Mouse (Mus musculus): ENCODE results near the gene Fam110a. TPM values are rescaled to one million over a fixed set of nuclear protein-coding genes. Genes with fewer than 3 reads are reported as not detected.

The Fam110a gene
- polyA plus RNA-seq, 1 experiment from 2014 or later: 61.2 TPM

DNA sequence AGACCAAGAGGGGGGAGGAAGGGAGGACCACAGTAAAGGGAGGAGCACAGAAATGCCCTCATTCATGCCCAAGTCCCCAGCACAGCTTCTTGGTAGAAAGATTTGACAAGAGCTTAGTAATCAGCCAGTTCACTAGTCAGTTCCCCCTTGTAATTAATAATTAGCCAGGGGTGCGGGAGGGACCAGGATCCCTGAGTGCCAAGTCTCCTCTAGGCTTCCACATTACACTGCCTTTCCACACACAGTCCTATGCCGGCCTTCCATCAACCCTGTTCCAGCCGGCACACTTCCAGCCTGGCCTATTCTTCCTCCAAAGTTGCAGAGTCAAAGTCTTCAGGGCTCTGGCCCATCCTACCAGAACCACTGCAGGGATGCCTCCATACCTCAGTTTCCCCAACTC is 4.0 kb downstream of the Fam110a start:
- H3K27ac ChIP-seq: no peak overlapping the region
- no peaks in the 10 kb centered on the region for H3K9me3 ChIP-seq
- H3K4me1 ChIP-seq: peaks cover 55% of the 10 kb centered on the region
- H3K4me2 ChIP-seq: no peak overlapping the region
- no peaks in the 10 kb centered on the region for H3K36me3 ChIP-seq (replicated peaks)
- no peak overlapping the region for H3K4me3 ChIP-seq
- no peak overlapping the region for H3K9ac ChIP-seq
- H3K27me3 ChIP-seq (replicated peaks): no peaks in the 10 kb centered on the region
- WGBS: 84% methylated on average over 3 of the region's 3 CpGs
- ATAC-seq (replicated peaks): no peak

DNA sequence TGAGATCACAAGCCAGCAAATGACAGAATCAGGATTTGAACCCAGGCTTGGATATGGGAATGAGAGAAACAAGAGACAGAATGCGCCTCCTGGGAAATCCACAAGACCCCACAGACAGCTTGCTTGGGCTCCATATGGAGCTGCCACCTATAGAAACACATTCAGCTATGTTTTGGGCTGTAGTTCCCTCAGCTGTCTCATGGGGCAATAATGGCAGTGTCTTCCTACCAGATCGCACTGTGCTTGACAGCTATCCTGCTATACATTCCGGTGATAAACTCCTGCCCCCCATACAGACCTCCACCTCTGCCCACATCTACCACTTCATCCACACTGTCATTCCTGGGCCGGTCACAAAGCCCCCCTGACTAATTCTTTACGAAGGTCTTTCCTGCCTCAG is 4.7 kb downstream of the Fam110a start:
- no peak overlapping the region for H3K27ac ChIP-seq
- no peaks in the 10 kb centered on the region for H3K9me3 ChIP-seq
- no peak overlapping the region for H3K9ac ChIP-seq
- H3K27me3 ChIP-seq (replicated peaks): no peaks in the 10 kb centered on the region
- H3K4me2 ChIP-seq: no peak overlapping the region
- WGBS: 92% methylated on average over 5 of the region's 5 CpGs
- ATAC-seq (replicated peaks): no peak
- peaks cover 58% of the 10 kb centered on the region for H3K4me1 ChIP-seq
- H3K36me3 ChIP-seq (replicated peaks): no peaks in the 10 kb centered on the region
- H3K4me3 ChIP-seq: no peak overlapping the region

DNA sequence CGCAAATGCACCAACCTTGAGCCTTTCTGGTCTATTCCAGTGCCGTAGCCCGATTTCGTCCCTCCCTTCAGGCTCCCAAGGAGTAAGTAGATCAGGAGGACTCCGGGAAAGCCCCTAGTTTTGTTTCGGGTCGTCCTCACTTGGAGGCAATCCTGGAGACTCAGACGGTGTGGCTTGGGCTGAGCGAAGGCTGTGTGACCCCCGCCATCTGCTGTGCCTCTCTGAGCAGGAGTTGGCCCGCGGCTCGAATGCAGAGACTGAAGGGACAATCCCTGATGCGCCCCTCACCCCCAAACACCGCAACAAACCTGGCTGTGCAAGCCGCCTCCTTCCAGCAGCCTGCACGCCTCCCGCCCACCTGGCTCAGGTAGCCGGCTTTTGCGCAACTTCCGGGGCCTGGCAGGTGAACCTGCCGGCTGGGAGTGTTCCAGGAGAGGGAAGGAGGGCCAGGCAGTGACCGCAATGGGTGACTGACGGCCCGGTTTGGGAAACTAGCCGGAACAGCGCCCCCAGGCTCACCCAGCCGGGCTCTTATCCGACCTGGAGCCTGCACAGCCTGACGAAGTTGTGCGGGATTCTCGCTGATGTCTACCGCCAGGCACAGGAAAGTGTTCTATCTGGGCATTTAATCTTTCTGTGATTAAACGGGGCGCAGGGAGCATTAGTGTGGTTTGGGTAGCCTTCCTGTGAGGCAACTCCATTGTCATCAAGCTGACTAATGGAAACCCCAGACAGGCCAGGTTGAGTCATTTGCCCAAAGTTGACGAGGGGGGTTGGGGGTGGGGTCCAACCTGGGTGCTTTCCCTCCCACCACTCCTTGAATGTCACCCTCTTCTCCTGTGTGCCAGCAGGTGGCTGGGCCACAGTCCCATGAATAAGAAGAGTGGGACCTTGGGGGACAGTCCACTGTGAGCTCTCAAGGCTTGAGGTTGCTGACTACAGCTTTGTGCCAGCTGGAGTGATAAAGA is 6.1 kb downstream of the Fam110a start:
- Histone ChIP-seq H3K9me3 (no peaks in the 10 kb centered on the region), H3K27me3 (replicated peaks) (no peaks in the 10 kb centered on the region), H3K4me2 (peak overlapping the region; percentile 66), H3K27ac (peak overlapping the region; percentile 25), H3K4me1 (peaks cover 62% of the 10 kb centered on the region), H3K36me3 (replicated peaks) (no peaks in the 10 kb centered on the region), H3K4me3 (peak overlapping the region; percentile 37), H3K9ac (peak overlapping the region; percentile 31)
- no peak for ATAC-seq (replicated peaks)
- 4% methylated on average over 36 of the region's 36 CpGs for WGBS

DNA sequence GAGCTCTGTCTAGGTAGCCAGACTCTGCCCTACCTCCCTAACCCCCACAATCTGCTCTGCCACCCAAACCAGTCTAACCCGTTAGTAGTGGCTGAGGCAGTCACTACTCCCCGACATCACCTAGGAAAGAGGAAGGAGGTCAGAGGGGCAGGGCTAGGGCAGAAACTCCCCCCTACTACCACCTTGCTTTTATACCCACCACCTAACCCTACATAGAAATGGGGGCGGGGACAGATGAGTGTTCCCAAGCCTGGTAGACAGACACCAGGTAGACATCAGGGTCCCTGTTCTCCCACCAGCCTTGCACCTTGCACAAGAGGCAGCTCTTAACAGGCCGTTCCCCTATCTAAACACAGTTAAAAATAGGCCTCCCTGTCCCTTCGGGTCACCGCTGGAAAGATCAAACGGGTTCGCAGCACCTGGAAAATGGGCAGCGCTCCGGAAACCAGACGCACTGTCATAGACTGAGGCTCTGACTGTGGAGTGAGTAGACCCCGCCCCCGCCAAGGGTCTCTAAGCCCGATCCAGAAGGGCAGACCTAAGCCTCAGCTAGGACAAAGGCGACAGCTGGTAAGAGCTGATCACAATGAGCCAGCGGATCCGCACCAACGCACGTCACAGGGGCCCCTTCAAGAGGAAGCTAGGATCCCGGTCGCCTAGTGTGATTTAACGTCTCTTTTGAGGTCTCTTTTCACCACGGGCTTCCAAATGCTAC is 7.0 kb downstream of the Fam110a start:
- Histone ChIP-seq H3K4me1 (peaks cover 65% of the 10 kb centered on the region), H3K4me2 (peak overlapping the region; percentile 66), H3K9ac (peak overlapping the region; percentile 31), H3K36me3 (replicated peaks) (no peaks in the 10 kb centered on the region), H3K27ac (peak overlapping the region; percentile 25; the same call in 1 of the 2 replicates), H3K27me3 (replicated peaks) (no peaks in the 10 kb centered on the region), H3K4me3 (peak overlapping the region; percentile 37), H3K9me3 (no peaks in the 10 kb centered on the region)
- WGBS: 11% methylated on average over 23 of the region's 23 CpGs
- ATAC-seq (replicated peaks): peak; percentile 35

DNA sequence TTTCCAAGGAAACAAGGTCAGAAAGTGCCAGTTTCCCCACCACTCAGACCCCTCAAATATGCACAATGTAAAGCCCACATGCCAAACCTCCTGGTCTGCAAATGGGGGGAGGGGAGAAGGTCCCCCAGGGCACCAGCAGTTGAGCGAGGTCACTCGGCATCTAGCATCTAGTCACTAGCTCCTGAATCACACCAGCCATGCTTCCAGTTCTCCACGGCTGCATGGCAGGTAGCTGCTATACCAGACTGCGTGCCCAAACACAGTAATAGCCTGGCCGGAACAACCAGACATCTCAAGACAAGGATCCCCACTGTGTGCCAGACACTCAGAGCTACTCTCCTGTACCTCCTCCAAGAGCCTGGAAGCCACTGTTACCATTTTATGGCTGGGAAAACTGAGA is 8.3 kb downstream of the Fam110a start:
- no peaks in the 10 kb centered on the region for H3K36me3 ChIP-seq (replicated peaks)
- no peak overlapping the region for H3K9ac ChIP-seq
- no peaks in the 10 kb centered on the region for H3K27me3 ChIP-seq (replicated peaks)
- H3K27ac ChIP-seq: no peak overlapping the region
- 85% methylated on average over 5 of the region's 5 CpGs for WGBS
- H3K4me1 ChIP-seq: peaks cover 72% of the 10 kb centered on the region
- H3K4me3 ChIP-seq: no peak overlapping the region
- ATAC-seq (replicated peaks): no peak
- no peaks in the 10 kb centered on the region for H3K9me3 ChIP-seq
- no peak overlapping the region for H3K4me2 ChIP-seq

DNA sequence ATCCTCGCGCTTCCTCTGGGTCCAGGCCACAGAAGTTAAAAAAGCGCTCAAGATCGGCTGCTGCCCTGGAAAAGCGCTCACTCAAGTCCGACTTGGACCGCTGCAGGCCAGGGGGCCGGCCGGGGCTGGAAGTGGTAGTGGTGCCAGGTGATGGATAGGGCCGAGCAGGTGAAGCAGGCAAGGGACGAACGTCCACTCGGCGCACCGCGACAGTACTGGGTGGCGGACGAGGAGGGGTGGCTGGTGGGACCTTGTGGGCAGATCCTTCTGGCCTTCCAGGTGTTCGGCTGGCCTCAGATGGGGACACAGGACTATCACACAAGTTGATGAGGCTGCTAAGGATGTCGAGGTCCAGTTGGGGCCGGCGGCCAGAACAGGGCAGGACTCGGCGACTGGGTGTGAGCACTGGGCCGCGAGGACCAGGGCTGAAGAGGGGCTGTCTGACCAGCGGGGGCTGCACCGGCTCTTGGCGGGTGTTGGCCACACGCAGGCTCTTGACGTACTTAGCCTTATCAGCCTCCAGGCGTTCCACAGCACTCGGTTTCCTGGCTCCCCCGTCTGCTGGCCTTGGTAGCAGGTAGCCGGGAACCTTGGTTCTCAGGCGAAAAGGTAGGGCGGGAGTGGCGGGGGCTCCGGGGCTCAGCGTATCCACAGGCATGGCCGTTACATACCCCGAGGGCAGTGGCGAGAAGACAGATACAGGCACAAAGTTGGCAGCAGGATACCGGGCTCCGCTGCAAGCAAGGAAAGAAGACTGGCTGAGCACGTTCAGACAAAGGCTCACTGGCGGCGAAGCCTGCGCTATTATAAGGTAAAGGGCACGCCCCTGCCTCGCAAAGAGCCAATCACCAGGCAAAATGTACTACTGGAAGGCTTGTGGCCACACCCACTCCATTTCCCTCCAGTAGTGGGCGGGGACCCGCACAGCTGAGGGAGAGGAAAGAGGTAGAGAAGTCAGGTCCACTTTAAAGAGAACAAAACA is 9.5 kb downstream of the Fam110a start:
- WGBS: 40% methylated on average over 53 of the region's 53 CpGs
- Histone ChIP-seq H3K9me3 (no peaks in the 10 kb centered on the region), H3K4me1 (peaks cover 76% of the 10 kb centered on the region), H3K36me3 (replicated peaks) (no peaks in the 10 kb centered on the region), H3K27ac (peak overlapping the region; percentile 87), H3K27me3 (replicated peaks) (no peaks in the 10 kb centered on the region), H3K4me3 (peak overlapping the region; percentile 48), H3K4me2 (peak overlapping the region; percentile 76), H3K9ac (peak overlapping the region; percentile 64)
- peak; percentile 91 for ATAC-seq (replicated peaks)

DNA sequence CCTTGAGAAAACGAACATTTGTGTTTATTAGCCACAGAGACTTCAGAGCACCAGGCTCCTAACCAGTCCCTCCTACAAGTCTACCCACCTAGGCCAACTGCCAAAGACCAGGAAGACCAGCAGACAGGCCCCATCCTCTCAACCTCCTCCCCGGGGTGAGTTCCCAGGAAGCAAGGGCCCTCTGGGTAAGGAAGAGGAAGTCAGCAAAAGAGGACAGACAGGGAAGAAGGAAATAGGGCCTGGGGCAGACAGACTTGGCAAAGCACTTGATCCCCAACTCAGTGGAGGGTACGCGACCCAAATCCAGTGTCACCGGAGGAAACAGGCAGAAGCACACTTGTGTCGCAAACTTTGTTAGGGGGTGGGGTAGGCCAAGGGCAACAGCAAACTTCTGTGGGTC is 10.6 kb downstream of the Fam110a start:
- Histone ChIP-seq H3K27me3 (replicated peaks) (no peaks in the 10 kb centered on the region), H3K9me3 (no peaks in the 10 kb centered on the region), H3K4me1 (peaks cover 78% of the 10 kb centered on the region), H3K36me3 (replicated peaks) (no peaks in the 10 kb centered on the region), H3K4me3 (no peak overlapping the region), H3K4me2 (peak overlapping the region; percentile 76), H3K9ac (no peak overlapping the region), H3K27ac (no peak overlapping the region; the same call in 1 of the 2 replicates)
- 93% methylated on average over 6 of the region's 6 CpGs for WGBS
- no peak for ATAC-seq (replicated peaks)

DNA sequence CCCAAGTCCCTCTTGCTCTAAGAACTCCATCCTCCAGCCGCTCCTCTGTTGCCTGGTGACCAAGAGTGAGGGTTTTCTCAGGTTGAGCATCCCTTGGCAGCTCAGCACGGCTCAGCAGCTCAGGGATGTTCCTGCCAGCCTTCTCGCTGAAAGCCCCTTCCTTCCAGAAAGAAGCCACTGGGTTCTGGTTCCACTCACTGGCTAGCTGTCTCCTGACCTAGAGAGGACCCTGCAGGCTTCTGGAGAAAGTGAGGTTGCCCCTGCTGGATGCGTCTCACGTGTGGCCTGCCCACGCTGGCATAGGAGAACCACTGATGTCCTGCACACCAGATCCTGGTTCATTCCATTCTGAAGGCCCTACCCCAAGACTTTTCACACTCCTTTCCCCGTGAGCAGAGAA is 11.0 kb downstream of the Fam110a start:
- 79% methylated on average over 7 of the region's 7 CpGs for WGBS
- Histone ChIP-seq H3K4me2 (peak overlapping the region; percentile 76), H3K9ac (peak overlapping the region; percentile 9; the same call in 1 of the 2 replicates), H3K4me3 (no peak overlapping the region), H3K27ac (peak overlapping the region; percentile 69), H3K27me3 (replicated peaks) (no peaks in the 10 kb centered on the region), H3K4me1 (peaks cover 78% of the 10 kb centered on the region), H3K36me3 (replicated peaks) (no peaks in the 10 kb centered on the region), H3K9me3 (no peaks in the 10 kb centered on the region)
- no peak for ATAC-seq (replicated peaks)

DNA sequence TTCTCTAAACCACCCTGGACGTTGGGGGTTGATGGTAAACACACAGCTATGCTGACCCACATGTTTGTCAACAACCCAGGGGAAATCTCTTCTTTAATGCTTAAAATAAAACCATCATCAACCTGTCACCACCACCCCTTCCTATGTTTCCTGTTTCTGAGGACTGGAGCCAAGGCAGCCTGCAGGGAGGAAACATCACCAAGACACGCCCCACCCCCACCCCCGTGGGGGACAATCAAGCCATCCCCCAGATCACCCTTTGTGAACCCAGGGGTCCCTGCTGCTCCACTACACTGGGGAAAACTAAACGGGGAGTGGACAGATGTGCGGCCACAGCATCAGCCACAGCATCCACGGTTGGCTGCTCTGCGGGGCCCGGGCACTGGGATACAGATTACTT is 11.6 kb downstream of the Fam110a start:
- Histone ChIP-seq H3K27ac (peak overlapping the region; percentile 69; the same call in 1 of the 2 replicates), H3K4me2 (peak overlapping the region; percentile 76), H3K9ac (peak overlapping the region; percentile 9; the same call in 1 of the 2 replicates), H3K27me3 (replicated peaks) (no peaks in the 10 kb centered on the region), H3K36me3 (replicated peaks) (no peaks in the 10 kb centered on the region), H3K9me3 (no peaks in the 10 kb centered on the region), H3K4me3 (no peak overlapping the region), H3K4me1 (peaks cover 75% of the 10 kb centered on the region)
- no peak for ATAC-seq (replicated peaks)
- WGBS: 64% methylated on average over 8 of the region's 8 CpGs

DNA sequence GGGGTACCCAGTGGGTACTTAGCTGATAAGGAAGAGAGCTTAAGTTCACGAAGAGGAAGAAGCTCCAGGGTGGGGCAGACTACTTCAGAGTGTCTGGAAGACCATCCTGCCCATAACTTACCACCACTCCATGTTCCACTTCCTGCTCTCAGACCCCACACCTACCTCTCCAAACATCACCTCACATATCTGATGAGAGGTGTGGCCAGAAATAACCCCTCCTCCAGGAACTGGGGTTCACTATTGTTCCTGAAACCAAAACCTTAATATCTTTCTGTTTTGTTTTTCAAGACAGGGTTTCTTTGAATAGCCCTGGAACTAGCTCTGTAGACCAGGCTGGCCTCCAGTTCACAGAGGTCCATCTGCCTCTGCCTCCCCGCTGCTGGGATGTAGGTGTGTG is 12.2 kb downstream of the Fam110a start:
- Histone ChIP-seq H3K27me3 (replicated peaks) (no peaks in the 10 kb centered on the region), H3K4me3 (peak overlapping the region; percentile 1; the same call in 1 of the 2 replicates), H3K9ac (no peak overlapping the region), H3K4me1 (peaks cover 69% of the 10 kb centered on the region), H3K4me2 (peak overlapping the region; percentile 76), H3K36me3 (replicated peaks) (no peaks in the 10 kb centered on the region), H3K27ac (peak overlapping the region; percentile 69), H3K9me3 (no peaks in the 10 kb centered on the region)
- ATAC-seq (replicated peaks): no peak
- 75% methylated on average over 2 of the region's 2 CpGs for WGBS

DNA sequence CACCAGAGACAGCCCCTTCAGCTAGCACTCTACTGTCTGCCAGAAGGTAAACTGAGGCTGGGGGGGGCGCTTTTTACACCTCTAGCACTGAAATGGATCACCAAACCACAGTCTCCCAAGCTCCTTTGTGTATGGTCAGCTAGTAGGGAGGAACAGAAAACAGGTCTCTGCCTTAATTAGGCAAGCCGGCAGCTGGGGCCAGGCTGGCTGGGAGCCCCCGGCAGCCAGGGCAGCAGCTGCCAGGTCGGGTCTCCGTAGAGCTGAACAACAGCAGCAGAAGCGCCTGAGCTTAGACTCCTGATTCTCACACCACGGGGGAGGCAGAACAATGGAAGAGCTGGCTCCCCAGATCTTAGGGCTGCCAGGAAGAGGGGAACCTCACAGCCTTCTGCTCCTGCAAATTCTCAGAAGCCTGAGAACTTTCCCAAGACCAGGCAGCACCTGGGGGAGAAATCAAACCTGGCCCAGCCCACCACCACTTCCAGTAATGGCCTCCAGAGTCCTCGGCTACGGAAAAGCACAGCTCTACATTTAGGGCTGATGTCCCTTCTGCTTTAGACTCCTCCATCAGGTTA is 12.8 kb downstream of the Fam110a start:
- 14% methylated on average over 9 of the region's 9 CpGs for WGBS
- Histone ChIP-seq H3K9ac (peak overlapping the region; percentile 23; the same call in 1 of the 2 replicates), H3K27me3 (replicated peaks) (no peaks in the 10 kb centered on the region), H3K9me3 (no peaks in the 10 kb centered on the region), H3K4me1 (peaks cover 66% of the 10 kb centered on the region), H3K27ac (peak overlapping the region; percentile 69), H3K36me3 (replicated peaks) (no peaks in the 10 kb centered on the region), H3K4me2 (peak overlapping the region; percentile 76), H3K4me3 (peak overlapping the region; percentile 1; the same call in 1 of the 2 replicates)
- no peak for ATAC-seq (replicated peaks)

All from midbrain, embryonic 15.5 days (tissue).